Mouse (Mus musculus) olfactory bulb, adult 2 months (tissue): Measurements from ENCODE around the gene Acin1. TPM values are rescaled to one million over a fixed set of nuclear protein-coding genes. Genes with fewer than 3 reads are reported as not detected.

Experiments
- H3K27ac ChIP-seq: fragments of 200-500 bp; 2 replicates; pipeline ENCODE4 v1.5.1; 2012; ENCODE audit warnings: low read depth, low read length; ENCODE audit not compliant: insufficient read depth
- H3K4me1 ChIP-seq: fragments of 200-500 bp; 2 replicates; pipeline ENCODE4 v1.6.1; 2012; ENCODE audit warnings: low read length; ENCODE audit not compliant: control insufficient read depth, insufficient read depth
- H3K4me3 ChIP-seq: fragments of 200-500 bp; 2 replicates; pipeline ENCODE4 v1.5.1; 2012; ENCODE audit warnings: mild to moderate bottlenecking, low read depth, low read length, moderate library complexity; ENCODE audit not compliant: insufficient read depth
- CTCF ChIP-seq: fragments of 200-500 bp; IDR thresholded peaks from 2 replicates; pipeline ENCODE4 v1.5.1; 2012; ENCODE audit warnings: low read depth, mild to moderate bottlenecking, low read length, moderate library complexity; ENCODE audit not compliant: insufficient read depth
- POLR2A ChIP-seq: fragments of 200-500 bp; IDR thresholded peaks from 2 replicates; pipeline ENCODE4 v1.6.1; 2012; ENCODE audit warnings: mild to moderate bottlenecking, low read depth, low read length, moderate library complexity; ENCODE audit not compliant: insufficient read depth
- WGBS: fragments of 180-500 bp; shearing (Covaris S2); methylation state at CpG from one replicate; pipeline ENCODE4 v1.1.7; 2018; 5-methylcytosine and 5-hydroxymethylcytosine counted together
- polyA plus RNA-seq: library from polyadenylated mRNA; stranded (reverse); fragments of >200 nt; gene quantifications from 2 replicates; pipeline ENCODE4 v1.2.4, GENCODE M21; 2012; ENCODE audit warnings: low replicate concordance; ENCODE audit not compliant: missing spikeins, insufficient read depth, insufficient read length

Acin1 gene
- polyA plus RNA-seq, 1 experiment: 835 TPM

DNA sequence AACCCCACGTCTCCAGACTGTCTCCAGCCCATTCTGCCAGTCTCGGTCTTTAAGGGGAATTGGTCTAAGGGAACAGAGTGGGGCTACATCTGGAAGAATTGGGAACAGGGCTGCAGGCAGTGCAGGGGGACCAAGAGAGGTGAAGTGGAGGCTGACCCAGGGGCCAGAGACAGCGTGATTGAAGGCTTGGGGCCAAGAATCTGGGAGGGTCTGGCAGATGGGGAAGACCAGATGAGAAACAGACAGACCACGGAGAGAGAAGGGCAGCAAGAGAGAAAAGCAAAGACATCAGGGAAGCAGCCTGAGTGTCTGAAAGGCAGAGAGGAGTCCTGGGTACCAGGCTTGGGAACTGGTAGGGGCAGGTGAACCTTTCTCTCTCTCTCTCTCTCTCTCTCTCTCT, 46.6 kb downstream of the Acin1 start:
- WGBS: 52% methylated on average over 4 of the region's 4 CpGs
- peaks cover 10% of the 10 kb centered on the region for H3K4me1 ChIP-seq
- no peak for TF ChIP-seq CTCF
- no peak for TF ChIP-seq POLR2A
- H3K4me3 ChIP-seq: no peak overlapping the region
- H3K27ac ChIP-seq: no peak overlapping the region

DNA sequence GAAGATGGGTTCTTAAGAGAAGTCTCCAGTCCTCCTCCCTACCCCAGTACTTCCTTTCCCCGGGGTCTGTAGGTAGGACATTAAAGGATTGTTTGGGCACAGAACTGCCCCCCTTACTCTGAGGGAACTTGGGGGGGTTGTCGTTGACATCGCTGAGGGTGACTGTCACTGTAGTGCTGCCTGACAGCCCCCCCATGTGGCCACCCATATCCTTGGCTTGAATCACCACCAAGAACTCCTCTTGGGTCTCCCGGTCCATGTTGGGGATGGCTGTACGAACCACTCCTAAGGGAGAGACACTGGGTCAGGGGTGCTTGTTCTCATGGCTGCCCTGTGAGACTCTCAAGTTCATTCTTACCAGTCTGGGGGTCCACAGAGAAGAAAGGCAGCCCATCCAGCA, 48.5 kb downstream of the Acin1 start:
- H3K4me3 ChIP-seq: no peak overlapping the region
- WGBS: 49% methylated on average over 5 of the region's 5 CpGs
- no peak for TF ChIP-seq POLR2A
- no peak for TF ChIP-seq CTCF
- peaks cover 10% of the 10 kb centered on the region for H3K4me1 ChIP-seq
- H3K27ac ChIP-seq: no peak overlapping the region

DNA sequence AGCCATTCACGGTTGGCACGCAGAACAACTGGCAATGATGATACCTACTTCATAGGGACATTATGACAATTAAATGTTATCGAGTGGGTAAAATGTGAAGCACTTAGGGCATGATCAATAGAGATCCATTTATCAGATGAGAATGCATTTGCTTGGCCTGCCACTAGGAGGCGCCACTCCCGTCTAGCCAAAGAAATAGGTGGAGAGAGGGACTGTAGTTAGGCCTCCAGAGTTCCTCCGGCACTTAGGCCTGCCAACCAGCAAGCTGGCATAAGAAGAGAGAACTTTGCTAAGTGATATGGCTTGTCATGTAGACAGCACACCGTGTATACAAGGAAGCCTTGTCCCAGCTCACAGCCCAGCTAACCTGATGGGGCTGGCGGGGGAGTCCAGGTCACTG, 49.8 kb downstream of the Acin1 start:
- Histone ChIP-seq H3K4me3 (no peak overlapping the region), H3K4me1 (peaks cover 10% of the 10 kb centered on the region)
- WGBS: 50% methylated on average over 8 of the region's 8 CpGs

DNA sequence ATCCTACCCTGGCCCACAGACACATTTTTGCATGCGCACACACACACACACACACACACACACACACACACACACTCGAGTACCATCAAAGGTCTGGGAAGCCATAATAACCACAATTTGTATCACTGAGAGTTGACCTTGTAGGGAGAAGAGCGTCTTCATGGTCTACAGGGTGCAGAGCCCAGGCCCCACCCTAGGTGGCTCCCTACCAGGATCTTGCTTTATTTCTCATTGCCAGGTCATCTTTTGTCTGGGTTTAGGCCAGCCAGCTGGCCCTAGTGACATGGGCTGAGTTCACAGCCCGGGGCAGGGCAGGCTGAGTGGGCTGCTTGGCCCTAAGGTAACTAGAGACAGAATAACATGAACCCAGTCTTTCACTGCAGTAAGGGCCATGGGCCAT, 52.5 kb downstream of the Acin1 start:
- 79% methylated on average over 4 of the region's 4 CpGs for WGBS
- no peak overlapping the region for H3K27ac ChIP-seq
- peaks cover 6% of the 10 kb centered on the region for H3K4me1 ChIP-seq

More for the DNA sequence above, 49.8 kb downstream of the Acin1 start:
- TF ChIP-seq CTCF: peak; percentile 55; the same call in 1 of the 2 replicates
- TF ChIP-seq POLR2A: no peak
- no peak overlapping the region for H3K27ac ChIP-seq

DNA sequence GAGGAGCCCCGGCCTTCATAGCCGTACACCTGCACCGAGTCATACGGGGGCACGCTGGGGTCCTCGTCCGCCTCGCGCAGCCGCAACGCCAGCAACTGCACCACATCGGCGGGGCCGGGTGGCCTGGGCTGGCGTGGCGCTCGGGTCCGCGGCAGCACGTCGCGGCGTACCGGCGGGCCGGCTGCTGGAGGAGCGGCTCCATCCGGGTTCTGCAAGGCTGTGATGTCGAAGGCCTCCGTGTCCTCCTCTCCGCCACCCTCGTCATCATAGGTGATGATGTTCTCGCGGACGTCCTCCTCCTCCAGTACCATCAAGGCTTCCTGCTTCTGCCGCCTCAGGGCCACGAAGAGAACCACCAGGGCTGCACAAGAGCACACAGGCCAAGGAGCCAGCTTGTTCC, 54.5 kb downstream of the Acin1 start:
- WGBS: 95% methylated on average over 37 of the region's 37 CpGs
- TF ChIP-seq CTCF (no peak), POLR2A (no peak)
- no peak overlapping the region for H3K27ac ChIP-seq

More for the DNA sequence above, 52.5 kb downstream of the Acin1 start:
- TF ChIP-seq CTCF (no peak), POLR2A (no peak)
- H3K4me3 ChIP-seq: no peak overlapping the region

DNA sequence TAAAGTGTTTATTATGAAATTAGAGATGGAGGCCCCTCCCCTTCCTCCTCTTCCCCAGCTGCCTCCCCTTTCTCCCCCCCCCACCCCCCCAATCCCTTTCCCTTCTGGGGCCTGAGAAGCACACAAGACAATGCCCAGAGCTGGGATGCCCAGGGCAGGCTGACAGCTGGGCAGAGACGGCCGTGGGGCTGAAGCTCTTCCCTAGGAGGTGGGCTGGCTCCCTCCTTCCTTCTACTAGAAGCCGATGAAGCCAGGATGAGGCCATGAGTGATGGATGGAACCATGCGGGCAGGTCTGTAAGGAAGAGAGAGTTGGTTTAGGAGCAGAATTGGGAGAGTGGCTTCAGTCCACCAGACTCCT, 55.5 kb downstream of the Acin1 start:
- 40% methylated on average over 4 of the region's 4 CpGs for WGBS
- TF ChIP-seq CTCF (no peak), POLR2A (no peak)
- no peak overlapping the region for H3K27ac ChIP-seq

More for the DNA sequence above, 54.5 kb downstream of the Acin1 start:
- peaks cover 6% of the 10 kb centered on the region for H3K4me1 ChIP-seq
- no peak overlapping the region for H3K4me3 ChIP-seq

DNA sequence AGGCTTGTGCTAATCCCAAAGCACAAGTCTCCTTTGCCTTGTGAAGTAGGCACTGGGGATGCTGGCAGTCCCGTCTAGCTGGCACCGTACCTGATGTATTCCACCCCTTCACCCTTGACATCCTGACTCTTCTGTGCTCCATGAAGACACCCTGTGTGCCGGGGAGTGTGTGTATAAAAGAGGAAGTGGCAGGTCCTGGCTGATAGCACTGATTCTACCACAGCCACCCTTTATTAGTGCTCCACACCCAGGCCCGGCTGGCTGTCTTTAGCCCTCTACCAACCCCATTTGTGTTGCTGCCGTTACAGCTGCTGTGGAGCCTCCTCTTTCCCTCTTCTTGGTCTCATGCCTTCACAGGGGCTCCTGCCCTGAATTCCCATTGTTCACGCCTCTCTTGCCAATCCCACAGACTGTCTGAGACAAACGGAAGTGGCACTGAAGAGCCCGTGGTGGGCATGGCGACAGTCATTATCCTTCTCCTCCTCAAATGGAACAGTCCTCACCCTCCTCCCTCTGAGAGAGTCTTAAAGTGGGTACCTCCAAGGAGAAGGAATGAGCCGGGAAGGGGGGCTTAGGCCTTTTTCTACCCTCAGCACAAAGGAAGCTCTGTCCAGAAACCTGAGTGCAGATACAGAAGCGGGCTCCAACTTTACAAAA, 56.0 kb downstream of the Acin1 start:
- H3K27ac ChIP-seq: no peak overlapping the region; the same call in 1 of the 2 replicates
- TF ChIP-seq POLR2A (no peak), CTCF (no peak)
- no peak overlapping the region for H3K4me3 ChIP-seq
- peaks cover 6% of the 10 kb centered on the region for H3K4me1 ChIP-seq
- WGBS: 53% methylated on average over 11 of the region's 11 CpGs

More for the DNA sequence above, 55.5 kb downstream of the Acin1 start:
- no peak overlapping the region for H3K4me3 ChIP-seq
- H3K4me1 ChIP-seq: peaks cover 6% of the 10 kb centered on the region

DNA sequence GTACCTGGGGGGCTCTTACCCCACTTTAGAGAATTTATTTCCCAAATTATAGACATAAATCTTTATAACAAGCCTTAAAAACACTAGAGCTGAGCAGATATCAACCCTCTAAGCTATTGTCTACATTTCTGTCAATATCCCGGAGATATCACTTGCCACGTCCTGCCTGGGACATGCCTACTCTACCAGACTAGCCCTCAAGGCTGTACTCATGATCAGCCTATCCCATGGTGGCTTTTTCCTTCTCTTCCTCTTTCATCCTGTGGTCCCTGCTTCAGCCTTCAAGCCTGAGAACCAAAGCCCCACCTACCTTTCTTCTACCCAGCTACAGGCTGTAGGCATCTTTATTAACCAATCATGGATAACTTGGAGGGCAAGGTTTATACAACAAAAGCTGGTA, 56.9 kb downstream of the Acin1 start:
- no peak overlapping the region for H3K27ac ChIP-seq
- TF ChIP-seq CTCF (no peak), POLR2A (no peak)
- H3K4me1 ChIP-seq: peaks cover 8% of the 10 kb centered on the region
- H3K4me3 ChIP-seq: no peak overlapping the region
- 95% methylated on average over 2 of the region's 2 CpGs for WGBS

DNA sequence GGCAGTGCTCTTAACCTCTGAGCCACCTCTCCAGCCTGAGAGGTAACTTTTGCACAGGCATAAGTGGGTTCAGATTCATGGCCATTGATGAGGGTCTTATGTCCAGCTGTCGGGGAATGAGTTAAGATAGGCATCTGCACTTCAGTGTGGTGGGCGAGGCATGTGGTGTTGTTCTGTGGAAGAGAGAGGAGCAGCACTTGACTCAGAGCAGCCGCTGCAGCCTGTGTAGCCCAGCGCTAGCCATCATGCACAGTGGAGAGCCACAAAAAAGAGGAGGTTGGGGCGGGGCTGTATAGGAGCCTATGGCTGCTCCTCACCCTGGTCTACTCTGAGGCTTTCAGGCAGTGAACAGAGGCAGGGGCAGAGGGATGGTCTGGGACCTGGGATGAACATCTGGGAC, 58.6 kb downstream of the Acin1 start:
- peaks cover 8% of the 10 kb centered on the region for H3K4me1 ChIP-seq
- no peak overlapping the region for H3K4me3 ChIP-seq
- H3K27ac ChIP-seq: no peak overlapping the region
- 90% methylated on average over 5 of the region's 5 CpGs for WGBS
- TF ChIP-seq CTCF: no peak
- TF ChIP-seq POLR2A: no peak

DNA sequence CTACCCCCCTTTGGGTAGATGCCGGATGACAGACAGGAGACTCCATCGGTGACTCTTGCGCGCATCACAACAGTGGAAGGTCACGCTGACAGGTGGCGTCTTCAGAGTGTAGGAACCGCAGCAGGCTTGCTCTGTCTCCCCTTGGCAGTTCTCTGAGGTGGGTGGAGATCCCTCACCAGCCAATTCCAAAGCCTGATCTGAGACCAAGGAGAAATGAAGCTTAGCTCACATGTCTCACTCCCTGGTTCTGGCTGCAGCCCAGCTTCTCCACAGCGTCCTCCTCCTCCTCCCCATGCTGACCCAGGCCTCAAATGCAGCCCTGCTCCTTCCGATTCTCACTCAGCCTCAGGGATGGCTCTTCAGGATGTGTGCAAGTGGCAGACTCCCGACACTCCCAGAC, 61.8 kb downstream of the Acin1 start:
- H3K4me1 ChIP-seq: 0 out of 2 replicates have a peak, but pooled peaks cover 3% of the 10 kb centered on the region
- 57% methylated on average over 10 of the region's 10 CpGs for WGBS

More for the DNA sequence above, 61.8 kb downstream of the Acin1 start:
- TF ChIP-seq POLR2A: no peak
- no peak overlapping the region for H3K4me3 ChIP-seq
- no peak overlapping the region; the same call in 1 of the 2 replicates for H3K27ac ChIP-seq
